Mouse (Mus musculus): ENCODE measurements around the gene Gm5141. TPM values are rescaled to one million over a fixed set of nuclear protein-coding genes. Genes with fewer than 3 reads are reported as not detected.

Gene Gm5141
- polyA plus RNA-seq, 1 experiment from 2014 or later: 11.4 TPM

MicroRNAs within 50 kb of the gene (microRNA counts, 519-probe panel; counts per million panel counts)
- microRNA mmu-miR-713: 341 counts per million, percentile 65 among the panel's probes with 10 or more counts

Small RNAs within 50 kb of the gene (microRNA-seq; reads per million reads assigned to microRNA genes)
- not detected for gene Gm24588
- gene Mir713: not detected

Other genes starting within 250 kb of the Gm5141 start
- gene Zfp935, start 227.3 kb downstream of the Gm5141 start, polyA plus RNA-seq (2016; fragmentation: Nextera tagmentation; extraction: Ambion mirVana): 0.23 TPM in 1 of 2 replicates, not detected in the other
- 21.5 and 23.1 TPM in 2 replicates for gene Zfp934, start 214.6 kb downstream of the Gm5141 start, polyA plus RNA-seq (2016; fragmentation: Nextera tagmentation; extraction: Ambion mirVana)
- 16.4 and 17.5 TPM in 2 replicates for gene 6720489N17Rik, start 161.6 kb downstream of the Gm5141 start, polyA plus RNA-seq (2016; fragmentation: Nextera tagmentation; extraction: Ambion mirVana)
- gene Platr25, start 25.1 kb downstream of the Gm5141 start, polyA plus RNA-seq (2016; fragmentation: Nextera tagmentation; extraction: Ambion mirVana): 30.6 and 30.9 TPM in 2 replicates
- gene Fbp2, start 72.6 kb upstream of the Gm5141 start, polyA plus RNA-seq (2016; fragmentation: Nextera tagmentation; extraction: Ambion mirVana): 0.10 TPM in 1 of 2 replicates, not detected in the other
- not detected in 2 replicates for gene Fbp1, start 102.5 kb upstream of the Gm5141 start, polyA plus RNA-seq (2016; fragmentation: Nextera tagmentation; extraction: Ambion mirVana)
- gene 2010111I01Rik, start 179.1 kb upstream of the Gm5141 start, polyA plus RNA-seq (2016; fragmentation: Nextera tagmentation; extraction: Ambion mirVana): 43.9 and 45.6 TPM in 2 replicates

Data from forebrain, embryonic 10.5 days (tissue).